Mouse (Mus musculus): ENCODE measurements at regions not wholly inside any gene's neighbourhood (a gene's known extent, or its start where the extent isn't known, plus 50 kb on each side); places are given as distances from the start of the nearest gene placed in this dataset. TPM values are rescaled to one million over a fixed set of nuclear protein-coding genes. Genes with fewer than 3 reads are reported as not detected.

GRCm38 (mm10) chr4:33850249-33850648 lies 74.1 kb upstream of the Cnr1 start:
- H3K27ac ChIP-seq (replicated peaks), result no peak overlapping the region

GRCm38 (mm10) chr4:33852294-33852693 lies 72.1 kb upstream of the Cnr1 start:
- Histone ChIP-seq H3K27me3 (ENCODE audit: low read depth, poor library complexity, severe bottlenecking) (no peaks in the 10 kb centered on the region), H3K4me3 (no peak overlapping the region), H3K27ac (replicated peaks) (no peak overlapping the region), H3K9me3 (replicated peaks) (no peaks in the 10 kb centered on the region), H3K36me3 (no peaks in the 10 kb centered on the region), H3K4me1 (no peaks in the 10 kb centered on the region)
- WGBS, result 92% methylated on average over 5 of the region's 5 CpGs
- no peak for DNase-seq (ENCODE audit: low spot score)

More at GRCm38 (mm10) chr4:33850249-33850648, 74.1 kb upstream of the Cnr1 start:
- Histone ChIP-seq H3K36me3 (no peaks in the 10 kb centered on the region), H3K4me3 (no peak overlapping the region), H3K27me3 (ENCODE audit: low read depth, poor library complexity, severe bottlenecking) (no peaks in the 10 kb centered on the region), H3K4me1 (peaks cover 12% of the 10 kb centered on the region), H3K9me3 (replicated peaks) (no peaks in the 10 kb centered on the region)
- no peak for DNase-seq (ENCODE audit: low spot score)
- WGBS, result 92% methylated on average over 7 of the region's 7 CpGs

GRCm38 (mm10) chr4:33855112-33855511 lies 69.3 kb upstream of the Cnr1 start:
- no peak for DNase-seq (ENCODE audit: low spot score)
- H3K4me3 ChIP-seq, result no peak overlapping the region
- no peaks in the 10 kb centered on the region for H3K27me3 ChIP-seq (ENCODE audit: low read depth, poor library complexity, severe bottlenecking)
- H3K4me1 ChIP-seq, result no peaks in the 10 kb centered on the region
- H3K27ac ChIP-seq (replicated peaks), result no peak overlapping the region
- no peaks in the 10 kb centered on the region for H3K36me3 ChIP-seq
- no peaks in the 10 kb centered on the region for H3K9me3 ChIP-seq (replicated peaks)

- Histone ChIP-seq H3K4me1 (peaks cover 8% of the 10 kb centered on the region; the same call in 1 of the 2 replicates), H3K36me3 (no peaks in the 10 kb centered on the region), H3K27me3 (ENCODE audit: low read depth, poor library complexity, severe bottlenecking) (no peaks in the 10 kb centered on the region), H3K4me3 (no peak overlapping the region), H3K9me3 (replicated peaks) (no peaks in the 10 kb centered on the region), H3K27ac (replicated peaks) (no peak overlapping the region)
- WGBS, result 90% methylated on average over 2 of the region's 2 CpGs
- no peak for DNase-seq (ENCODE audit: low spot score)
Measured at GRCm38 (mm10) chr4:33867126-33867525, 57.3 kb upstream of the Cnr1 start.

- no peak overlapping the region for H3K27ac ChIP-seq (replicated peaks)
- peaks cover 8% of the 10 kb centered on the region; the same call in 1 of the 2 replicates for H3K4me1 ChIP-seq
- H3K36me3 ChIP-seq, result no peaks in the 10 kb centered on the region
- H3K4me3 ChIP-seq, result no peak overlapping the region
- no peaks in the 10 kb centered on the region for H3K9me3 ChIP-seq (replicated peaks)
- no peak for DNase-seq (ENCODE audit: low spot score)
- 34% methylated on average over 5 of the region's 5 CpGs for WGBS
- H3K27me3 ChIP-seq (ENCODE audit: low read depth, poor library complexity, severe bottlenecking), result no peaks in the 10 kb centered on the region
Measured at GRCm38 (mm10) chr4:33869317-33869716, 55.1 kb upstream of the Cnr1 start.

Small RNA genes lying in the stretch of these regions (microRNA-seq; reads per million reads assigned to microRNA genes)
- not detected for gene Gm23304
